Mouse (Mus musculus) testis, adult 2 months (tissue): Measurements from ENCODE around the gene Mier2.

Experiments
- CTCF ChIP-seq: fragments of 200-500 bp; IDR thresholded peaks from 2 replicates; pipeline ENCODE4 v1.5.1; 2012; ENCODE audit warnings: low read depth, mild to moderate bottlenecking, inconsistent platforms, low read length, moderate library complexity; ENCODE audit not compliant: control insufficient read depth, insufficient read depth, insufficient replicate concordance
- POLR2A ChIP-seq: fragments of 200-500 bp; IDR thresholded peaks from 2 replicates; pipeline ENCODE4 v1.6.1; 2012; ENCODE audit warnings: low read depth, mild to moderate bottlenecking, inconsistent platforms, low read length, moderate library complexity; ENCODE audit not compliant: control insufficient read depth

GRCm38 (mm10) chr10:79555238-79555724 lies 282 bp upstream of the Mier2 start:
- TF ChIP-seq CTCF (no peak), POLR2A (no peak)
